In the genomic region with DNA sequence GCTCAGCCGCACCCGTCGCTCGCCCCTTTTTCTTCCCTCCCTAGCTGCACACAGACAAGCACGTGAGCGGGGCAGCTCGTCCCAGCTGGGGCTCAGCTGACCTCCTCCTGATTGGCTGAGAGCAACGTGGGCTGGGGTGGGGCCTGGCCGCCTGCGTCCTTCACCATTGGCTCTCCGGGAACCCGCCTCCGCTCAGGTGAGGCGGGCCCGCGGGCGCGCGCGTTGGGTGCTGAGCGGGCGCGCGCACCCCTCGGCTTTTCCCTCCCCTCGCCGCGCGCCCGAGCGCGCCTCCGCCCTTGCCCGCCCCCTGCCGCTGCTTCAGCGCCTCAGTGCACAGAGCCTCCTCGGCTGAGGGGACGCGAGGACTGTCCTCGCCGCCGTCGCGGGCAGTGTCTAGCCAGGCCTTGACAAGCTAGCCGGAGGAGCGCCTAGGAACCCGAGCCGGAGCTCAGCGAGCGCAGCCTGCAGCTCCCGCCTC, we compare ENCODE assay signal across 8 mouse cellular contexts. TPM values are rescaled to one million over a fixed set of nuclear protein-coding genes. Genes with fewer than 3 reads are reported as not detected.
A peak's percentile ranks its signal among the peaks of the same experiment; 100 is the strongest.
DNase-seq lines count a peak whose midpoint lies in the region; ATAC-seq lines count a peak whose summit lies in the region.

No protein-coding gene starts in this region.

- H3K36me3 ChIP-seq in forebrain, embryonic 10.5 days (replicated peaks), result no peaks in the 10 kb centered on the region
- H3K36me3 ChIP-seq in heart, embryonic 16.5 days (ENCODE audit: control insufficient read depth, insufficient read depth), result no peaks in the 10 kb centered on the region
- no peaks in the 10 kb centered on the region for H3K36me3 ChIP-seq in liver, embryonic 15.5 days (replicated peaks)
- H3K36me3 ChIP-seq in neural tube, embryonic 12.5 days, result no peaks in the 10 kb centered on the region

- peak; percentile 99 for ATAC-seq in heart, embryonic 16.5 days (replicated peaks; ENCODE audit: extremely low read depth, insufficient read depth, low FRiP score)
- ATAC-seq in liver, embryonic 15.5 days (ENCODE audit: insufficient read depth), result peak; percentile 98
- peak; percentile 99 for ATAC-seq in neural tube, embryonic 12.5 days (ENCODE audit: low FRiP score, low read depth)

- H3K9ac ChIP-seq in heart, embryonic 16.5 days (ENCODE audit: low read length), result peak overlapping the region; percentile 100
- H3K9ac ChIP-seq in liver, embryonic 15.5 days, result peak overlapping the region; percentile 84
- H3K9ac ChIP-seq in neural tube, embryonic 12.5 days, result peak overlapping the region; percentile 96

- H3K9me3 ChIP-seq in forebrain, embryonic 10.5 days, result no peaks in the 10 kb centered on the region
- H3K9me3 ChIP-seq in heart, embryonic 16.5 days (replicated peaks; ENCODE audit: control insufficient read depth, low read length), result no peaks in the 10 kb centered on the region
- H3K9me3 ChIP-seq in liver, embryonic 15.5 days (replicated peaks), result no peaks in the 10 kb centered on the region
- no peaks in the 10 kb centered on the region for H3K9me3 ChIP-seq in neural tube, embryonic 12.5 days

- WGBS in forebrain, embryonic 10.5 days, result under 1% methylated on average over 50 of the region's 51 CpGs
- WGBS in heart, embryonic 16.5 days, result under 1% methylated on average over 50 of the region's 51 CpGs
- under 1% methylated on average over 51 of the region's 51 CpGs for WGBS in liver, embryonic 15.5 days (ENCODE audit: insufficient replicate concordance)
- WGBS in neural tube, embryonic 12.5 days, result under 1% methylated on average over 48 of the region's 51 CpGs

- peak overlapping the region; percentile 99 for H3K27ac ChIP-seq in forebrain, embryonic 10.5 days
- H3K27ac ChIP-seq in heart, embryonic 16.5 days (ENCODE audit: low read length), result peak overlapping the region; percentile 100
- peak overlapping the region; percentile 87 for H3K27ac ChIP-seq in liver, embryonic 15.5 days (replicated peaks)
- peak overlapping the region; percentile 93 for H3K27ac ChIP-seq in neural tube, embryonic 12.5 days

- H3K4me1 ChIP-seq in forebrain, embryonic 10.5 days, result peaks cover 28% of the 10 kb centered on the region
- peaks cover 7% of the 10 kb centered on the region for H3K4me1 ChIP-seq in heart, embryonic 16.5 days (ENCODE audit: control insufficient read depth, insufficient read depth, low read length)
- peaks cover 14% of the 10 kb centered on the region for H3K4me1 ChIP-seq in liver, embryonic 15.5 days (replicated peaks)
- H3K4me1 ChIP-seq in neural tube, embryonic 12.5 days, result peaks cover 7% of the 10 kb centered on the region

- DNase-seq in CD8-positive naive resting alpha-beta T cell, adult 2 months (ENCODE audit: low read depth in 2 of 2, low spot score in 2 of 2), result peak; percentile 91 to 93
- peak; percentile 87 for DNase-seq in c-Kit-positive CD71-negative TER-119-negative erythroid progenitor cells, embryonic 14.5 days (ENCODE audit: low read depth)
- DNase-seq in forebrain, embryonic 10.5 days (ENCODE audit: extremely low spot score, low spot score), result peak; percentile 97
- peak; percentile 98 to 99 for DNase-seq in kidney, postnatal 36 days
- DNase-seq in telencephalon, adult 2 months (ENCODE audit: low read depth, low spot score), result peak; percentile 94

- H3K4me2 ChIP-seq in heart, embryonic 16.5 days (ENCODE audit: low read depth, low read length), result peak overlapping the region; percentile 70
- peak overlapping the region; percentile 86 for H3K4me2 ChIP-seq in liver, embryonic 15.5 days
- peak overlapping the region; percentile 68 for H3K4me2 ChIP-seq in neural tube, embryonic 12.5 days (replicated peaks)

- no peaks in the 10 kb centered on the region for H3K27me3 ChIP-seq in forebrain, embryonic 10.5 days (ENCODE audit: poor library complexity, severe bottlenecking)
- H3K27me3 ChIP-seq in heart, embryonic 16.5 days (ENCODE audit: control insufficient read depth, insufficient read depth, low read length), result no peaks in the 10 kb centered on the region
- H3K27me3 ChIP-seq in liver, embryonic 15.5 days, result no peaks in the 10 kb centered on the region
- no peaks in the 10 kb centered on the region for H3K27me3 ChIP-seq in neural tube, embryonic 12.5 days (replicated peaks)

- peak overlapping the region; percentile 84 for H3K4me3 ChIP-seq in forebrain, embryonic 10.5 days
- peak overlapping the region; percentile 99 for H3K4me3 ChIP-seq in heart, embryonic 16.5 days (ENCODE audit: low read length)
- peak overlapping the region; percentile 83 for H3K4me3 ChIP-seq in liver, embryonic 15.5 days (replicated peaks)
- H3K4me3 ChIP-seq in neural tube, embryonic 12.5 days, result peak overlapping the region; percentile 95

RNA-seq across cellular contexts. Expression of gene Hif1a, which starts 6.5 kb away (rescaled TPM):
- 80.7 and 86.3 TPM in 2 replicates for polyA plus RNA-seq in forebrain, embryonic 10.5 days (2016; fragmentation: Nextera tagmentation; extraction: Ambion mirVana)
- 93.8 and 95.1 TPM in 2 replicates for polyA plus RNA-seq in heart, embryonic 16.5 days (2015; fragmentation: Nextera tagmentation; extraction: Ambion mirVana)
- polyA plus RNA-seq in liver, embryonic 15.5 days (2015; fragmentation: Nextera tagmentation; extraction: Ambion mirVana), result 13.9 and 15.0 TPM in 2 replicates
- polyA plus RNA-seq in neural tube, embryonic 12.5 days (2016; fragmentation: Nextera tagmentation; extraction: Ambion mirVana), result 116 and 125 TPM in 2 replicates

RNA-seq across cellular contexts. Expression of gene Gm49321, which starts 29.7 kb away (rescaled TPM):
- polyA plus RNA-seq in forebrain, embryonic 10.5 days (2016; fragmentation: Nextera tagmentation; extraction: Ambion mirVana), result 14.0 and 16.6 TPM in 2 replicates
- 9.4 and 10.1 TPM in 2 replicates for polyA plus RNA-seq in heart, embryonic 16.5 days (2015; fragmentation: Nextera tagmentation; extraction: Ambion mirVana)
- polyA plus RNA-seq in liver, embryonic 15.5 days (2015; fragmentation: Nextera tagmentation; extraction: Ambion mirVana), result 2.9 and 3.7 TPM in 2 replicates
- 15.8 and 17.7 TPM in 2 replicates for polyA plus RNA-seq in neural tube, embryonic 12.5 days (2016; fragmentation: Nextera tagmentation; extraction: Ambion mirVana)

RNA-seq across cellular contexts. Expression of gene Snapc1, which starts 56.6 kb away (rescaled TPM):
- polyA plus RNA-seq in forebrain, embryonic 10.5 days (2016; fragmentation: Nextera tagmentation; extraction: Ambion mirVana), result 23.3 and 23.9 TPM in 2 replicates
- 17.3 and 17.7 TPM in 2 replicates for polyA plus RNA-seq in heart, embryonic 16.5 days (2015; fragmentation: Nextera tagmentation; extraction: Ambion mirVana)
- 3.6 and 5.0 TPM in 2 replicates for polyA plus RNA-seq in liver, embryonic 15.5 days (2015; fragmentation: Nextera tagmentation; extraction: Ambion mirVana)
- polyA plus RNA-seq in neural tube, embryonic 12.5 days (2016; fragmentation: Nextera tagmentation; extraction: Ambion mirVana), result 33.8 and 34.9 TPM in 2 replicates

Comparison
In these comparisons a context has a peak if more than half of its experiments do, and no peak if none do; other contexts are left out.
1. Peak in every context shown above with its lines: DNase-seq, ATAC-seq, H3K4me3 ChIP-seq and H3K27ac ChIP-seq.